Mouse (Mus musculus): Measurements from ENCODE around the gene 4930519P11Rik. TPM values are rescaled to one million over a fixed set of nuclear protein-coding genes. Genes with fewer than 3 reads are reported as not detected.

Gene 4930519P11Rik
- total and polyA plus RNA-seq, 2 experiments from 2014 or later: not detected

DNA sequence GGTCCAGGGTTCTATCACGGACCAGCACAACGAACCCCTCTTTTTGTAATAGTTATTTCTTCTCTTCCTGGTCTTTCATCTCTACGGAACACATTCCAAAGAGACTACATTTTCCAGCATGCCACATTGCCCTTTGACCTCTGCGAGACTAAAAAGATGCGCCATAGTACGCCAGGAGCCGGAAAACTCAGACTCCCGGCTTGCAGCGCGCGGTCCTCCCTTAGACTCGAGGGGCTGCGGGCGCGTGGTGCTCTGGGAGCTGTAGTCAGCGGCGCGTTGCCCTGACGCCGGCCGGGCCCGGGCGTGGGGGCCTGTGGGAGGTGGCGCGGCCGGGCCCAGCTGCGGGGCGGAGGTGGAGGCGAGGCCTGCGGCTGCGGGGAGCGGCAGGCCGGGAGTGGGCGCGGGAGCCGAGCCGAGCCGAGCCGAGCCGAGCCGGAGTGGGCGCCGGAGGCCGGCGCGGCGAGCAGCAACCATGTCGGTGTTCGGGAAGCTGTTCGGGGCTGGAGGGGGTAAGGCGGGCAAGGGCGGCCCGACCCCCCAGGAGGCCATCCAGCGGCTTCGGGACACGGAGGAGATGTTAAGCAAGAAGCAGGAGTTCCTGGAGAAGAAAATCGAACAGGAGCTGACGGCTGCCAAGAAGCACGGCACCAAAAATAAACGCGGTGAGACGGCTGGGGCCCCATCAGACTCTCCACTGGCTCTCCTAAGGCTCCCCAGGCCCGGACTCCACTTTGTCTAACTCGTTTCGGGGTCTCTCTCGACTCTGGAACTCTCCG is 43.7 kb upstream of the 4930519P11Rik start:
- peak overlapping the region; percentile 94 for H3K27ac ChIP-seq (ENCODE audit: low read depth)
- under 1% methylated on average over 66 of the region's 67 CpGs for WGBS

GRCm38 (mm10) chr2:154655878-154656414 is 42.7 kb upstream of the 4930519P11Rik start:
- Histone ChIP-seq H3K9me3 (replicated peaks; ENCODE audit: control insufficient read depth, low read length) (no peaks in the 10 kb centered on the region), H3K4me2 (ENCODE audit: low read depth, low read length) (peak overlapping the region; percentile 58; the same call in 1 of the 2 replicates), H3K27ac (ENCODE audit: low read depth) (peak overlapping the region; percentile 4; the same call in 1 of the 2 replicates), H3K4me1 (ENCODE audit: control insufficient read depth, insufficient read depth) (peaks cover 19% of the 10 kb centered on the region), H3K36me3 (replicated peaks; ENCODE audit: control insufficient read depth, insufficient read depth, low read length) (0 out of 2 replicates have a peak, but pooled peaks cover 6% of the 10 kb centered on the region), H3K4me3 (ENCODE audit: low read depth, low read length) (peak overlapping the region; percentile 93; the same call in 1 of the 2 replicates), H3K9ac (replicated peaks; ENCODE audit: low read depth, low read length) (no peak overlapping the region), H3K27me3 (ENCODE audit: control insufficient read depth, insufficient read depth, low read length) (no peaks in the 10 kb centered on the region)
- no peak for ATAC-seq (ENCODE audit: insufficient read depth, low read depth)
- no peak for DNase-seq (ENCODE audit: low spot score)
- 81% methylated on average over 2 of the region's 2 CpGs for WGBS
- no peak for TF ChIP-seq CTCF (IDR thresholded peaks at IDR 0.05; ENCODE audit: low read depth)
- no peak for TF ChIP-seq EP300 (IDR thresholded peaks at IDR 0.05; ENCODE audit: low read depth)

More for the DNA sequence above, 43.7 kb upstream of the 4930519P11Rik start:
- Histone ChIP-seq H3K4me1 (ENCODE audit: control insufficient read depth, insufficient read depth) (peaks cover 19% of the 10 kb centered on the region), H3K4me3 (ENCODE audit: low read depth, low read length) (peak overlapping the region; percentile 93), H3K9ac (replicated peaks; ENCODE audit: low read depth, low read length) (peak overlapping the region; percentile 95), H3K9me3 (replicated peaks; ENCODE audit: control insufficient read depth, low read length) (no peaks in the 10 kb centered on the region), H3K36me3 (replicated peaks; ENCODE audit: control insufficient read depth, insufficient read depth, low read length) (0 out of 2 replicates have a peak, but pooled peaks cover 14% of the 10 kb centered on the region), H3K27me3 (ENCODE audit: control insufficient read depth, insufficient read depth, low read length) (no peaks in the 10 kb centered on the region), H3K4me2 (ENCODE audit: low read depth, low read length) (peak overlapping the region; percentile 94)
- peak; percentile 99 for DNase-seq (ENCODE audit: low spot score)
- no peak for TF ChIP-seq CTCF (IDR thresholded peaks at IDR 0.05; ENCODE audit: low read depth)
- TF ChIP-seq EP300 (IDR thresholded peaks at IDR 0.05; ENCODE audit: low read depth): no peak
- peak; percentile 100 for ATAC-seq (ENCODE audit: insufficient read depth, low read depth)

GRCm38 (mm10) chr2:154654976-154655375 is 41.7 kb upstream of the 4930519P11Rik start:
- Histone ChIP-seq H3K4me3 (ENCODE audit: low read depth, low read length) (no peak overlapping the region), H3K36me3 (replicated peaks; ENCODE audit: control insufficient read depth, insufficient read depth, low read length) (no peaks in the 10 kb centered on the region), H3K9ac (replicated peaks; ENCODE audit: low read depth, low read length) (no peak overlapping the region), H3K27me3 (ENCODE audit: control insufficient read depth, insufficient read depth, low read length) (no peaks in the 10 kb centered on the region), H3K4me2 (ENCODE audit: low read depth, low read length) (no peak overlapping the region), H3K4me1 (ENCODE audit: control insufficient read depth, insufficient read depth) (peaks cover 19% of the 10 kb centered on the region), H3K9me3 (replicated peaks; ENCODE audit: control insufficient read depth, low read length) (no peaks in the 10 kb centered on the region), H3K27ac (ENCODE audit: low read depth) (no peak overlapping the region)
- no peak for TF ChIP-seq CTCF (IDR thresholded peaks at IDR 0.05; ENCODE audit: low read depth)
- TF ChIP-seq EP300 (IDR thresholded peaks at IDR 0.05; ENCODE audit: low read depth): no peak
- DNase-seq (ENCODE audit: low spot score) (no peak), ATAC-seq (ENCODE audit: insufficient read depth, low read depth) (no peak)
- 91% methylated on average over 12 of the region's 12 CpGs for WGBS

DNA sequence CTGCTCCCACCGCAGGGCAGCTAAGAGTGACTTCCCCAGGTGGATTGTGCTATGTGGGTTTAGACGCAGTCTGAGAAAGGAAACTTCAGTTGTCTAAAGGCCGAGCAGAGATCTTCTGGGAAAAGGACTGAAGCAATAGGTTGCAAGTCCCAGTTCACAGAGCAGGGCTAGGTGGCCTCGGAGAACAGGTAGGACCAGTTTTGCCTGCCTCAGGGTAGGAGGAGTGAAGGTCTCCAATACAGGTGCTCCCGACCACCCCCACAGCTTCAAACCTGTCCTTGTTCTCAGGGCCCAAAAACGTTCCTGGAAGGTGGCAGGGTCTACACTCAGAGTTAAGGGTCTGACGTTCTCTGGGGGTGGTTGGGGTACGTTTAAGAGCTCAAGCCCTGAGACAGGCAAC is 38.1 kb upstream of the 4930519P11Rik start, which contains the start of gene Chmp4b:
Chmp4b (plus strand) TSS at position 343 of the 400 bp plus-strand sequence.
- no peak for ATAC-seq (ENCODE audit: insufficient read depth, low read depth)

GRCm38 (mm10) chr2:154650404-154650803 is 37.2 kb upstream of the 4930519P11Rik start:
- Histone ChIP-seq H3K4me2 (ENCODE audit: low read depth, low read length) (no peak overlapping the region), H3K36me3 (replicated peaks; ENCODE audit: control insufficient read depth, insufficient read depth, low read length) (no peaks in the 10 kb centered on the region; the same call in 1 of the 2 replicates), H3K4me1 (ENCODE audit: control insufficient read depth, insufficient read depth) (no peaks in the 10 kb centered on the region), H3K27me3 (ENCODE audit: control insufficient read depth, insufficient read depth, low read length) (no peaks in the 10 kb centered on the region), H3K9me3 (replicated peaks; ENCODE audit: control insufficient read depth, low read length) (no peaks in the 10 kb centered on the region), H3K9ac (replicated peaks; ENCODE audit: low read depth, low read length) (no peak overlapping the region), H3K27ac (ENCODE audit: low read depth) (no peak overlapping the region), H3K4me3 (ENCODE audit: low read depth, low read length) (no peak overlapping the region)
- DNase-seq (ENCODE audit: low spot score): no peak
- 75% methylated on average over 3 of the region's 3 CpGs for WGBS
- TF ChIP-seq CTCF (IDR thresholded peaks at IDR 0.05; ENCODE audit: low read depth) (no peak), EP300 (IDR thresholded peaks at IDR 0.05; ENCODE audit: low read depth) (no peak)
- no peak for ATAC-seq (ENCODE audit: insufficient read depth, low read depth)

More for the DNA sequence above, 38.1 kb upstream of the 4930519P11Rik start, which contains the start of gene Chmp4b:
- H3K4me3 ChIP-seq (ENCODE audit: low read depth, low read length): no peak within 1 kb of the TSS
- WGBS: 45% methylated on average over 8 of the region's 8 CpGs
- no peak within 1 kb of the TSS for H3K4me2 ChIP-seq (ENCODE audit: low read depth, low read length)
- H3K9me3 ChIP-seq (replicated peaks; ENCODE audit: control insufficient read depth, low read length): no peaks in the 10 kb centered on the region
- H3K4me1 ChIP-seq (ENCODE audit: control insufficient read depth, insufficient read depth): no peaks in the 10 kb centered on the region
- no peaks in the 10 kb centered on the region for H3K36me3 ChIP-seq (replicated peaks; ENCODE audit: control insufficient read depth, insufficient read depth, low read length)
- DNase-seq (ENCODE audit: low spot score): no peak
- no peaks in the 10 kb centered on the region for H3K27me3 ChIP-seq (ENCODE audit: control insufficient read depth, insufficient read depth, low read length)
- TF ChIP-seq EP300 (IDR thresholded peaks at IDR 0.05; ENCODE audit: low read depth): no peak
- TF ChIP-seq CTCF (IDR thresholded peaks at IDR 0.05; ENCODE audit: low read depth): no peak
- no peak within 1 kb of the TSS for H3K27ac ChIP-seq (ENCODE audit: low read depth)
- no peak within 1 kb of the TSS for H3K9ac ChIP-seq (replicated peaks; ENCODE audit: low read depth, low read length)

Measured in heart, postnatal 0 days (tissue).